Mouse (Mus musculus) adrenal gland, adult 18-20 months (tissue): Measurements from ENCODE around the gene Rpl36-ps4. TPM values are rescaled to one million over a fixed set of nuclear protein-coding genes. Genes with fewer than 3 reads are reported as not detected.
"Not testable (repeated sequence)": the region's sequence is repeated elsewhere in the genome, so short reads cannot be mapped to it uniquely, and the experiment has no call there.

Experiments used
- DNase-seq, 2 experiments: peaks; one replicate each; pipeline ENCODE4 v3.0.0; 2021 to 2022; ENCODE audit warnings: low spot score in 2 of 2
- total RNA-seq, 2 experiments: library from RNA; stranded (reverse); gene quantifications; 1 replicate in 1 of 2; 2 replicates in 1 of 2; pipeline ENCODE4 v1.2.3; 2021

The Rpl36-ps4 gene
- total RNA-seq, 2 experiments from 2014 or later: not detected

GRCm38 (mm10) chr17:87934736-87935135 lies 14.0 kb downstream of the Rpl36-ps4 start:
- DNase-seq: no peak

DNA sequence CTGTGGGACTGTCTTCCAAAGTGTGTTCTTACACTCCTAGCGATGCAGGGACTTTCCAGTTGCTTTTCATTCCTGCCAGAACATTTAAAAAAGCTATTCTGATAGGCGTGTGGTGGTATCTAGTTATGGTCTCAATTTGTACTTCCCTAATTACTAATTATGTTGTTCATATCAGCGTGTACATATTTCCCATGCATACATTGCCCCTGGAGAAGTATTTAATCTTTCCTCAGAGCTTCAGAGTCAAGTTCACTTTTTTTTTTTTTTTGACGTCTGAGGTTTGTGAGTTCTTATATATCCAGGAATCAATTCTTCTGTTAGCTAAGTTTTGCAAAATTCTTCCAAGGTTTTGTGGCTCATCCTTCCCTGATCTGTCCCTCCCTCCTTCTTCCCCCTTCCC lies 15.4 kb downstream of the Rpl36-ps4 start:
- DNase-seq: no peak

DNA sequence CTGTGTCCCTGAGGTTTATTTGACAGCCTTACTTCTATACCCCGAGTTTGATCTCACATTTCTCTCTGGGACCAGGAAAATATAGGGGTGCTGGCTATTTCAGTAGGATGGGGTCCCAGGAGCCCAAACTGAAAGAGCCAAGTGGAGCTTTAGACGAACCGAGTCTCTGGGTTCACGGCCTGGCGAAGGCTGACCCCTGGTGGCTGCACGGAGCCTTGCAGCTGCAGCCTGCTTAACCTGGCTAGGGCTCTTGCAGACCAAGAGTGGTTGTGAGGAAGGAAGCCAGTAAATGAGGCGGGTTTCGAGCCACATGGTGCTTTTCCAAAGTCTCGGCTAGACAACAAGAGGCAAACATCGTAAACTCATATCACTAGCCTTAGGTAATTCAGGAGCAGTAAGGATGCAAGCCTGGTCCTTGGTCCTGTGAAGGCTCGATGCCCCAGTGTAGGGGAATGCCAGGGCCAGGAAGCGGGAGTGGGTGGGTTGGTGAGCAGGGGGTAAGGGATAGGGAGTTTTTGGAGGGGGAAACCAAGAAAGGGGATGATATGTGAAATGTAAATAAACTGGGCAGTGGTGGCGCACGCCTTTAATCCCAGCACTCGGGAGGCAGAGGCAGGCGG lies 28.3 kb downstream of the Rpl36-ps4 start:
- peak; percentile 79 to 80 for DNase-seq

DNA sequence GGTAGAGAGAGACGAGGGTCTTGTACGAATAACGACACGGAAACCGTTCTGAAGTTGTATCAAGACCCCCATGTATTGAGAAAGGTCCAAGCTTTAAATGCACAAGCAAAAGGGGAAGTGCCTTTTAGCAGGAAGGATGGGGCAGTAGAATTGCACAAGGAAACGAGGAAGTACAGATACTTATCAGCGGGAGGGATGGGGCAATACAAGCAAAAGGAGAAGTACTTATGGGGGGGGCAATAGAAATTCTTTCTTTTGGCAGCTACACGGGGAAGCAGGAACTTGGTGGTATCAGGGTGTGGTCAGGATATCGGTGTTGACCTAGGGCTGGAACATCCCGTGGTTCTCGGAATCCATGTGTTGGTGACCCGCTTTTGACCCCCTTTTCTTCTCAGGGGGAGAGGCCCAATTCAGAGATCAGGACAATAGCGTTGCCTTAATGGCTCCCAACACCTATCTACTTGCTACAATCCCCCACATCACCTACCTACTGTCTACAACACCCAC lies 33.9 kb downstream of the Rpl36-ps4 start:
- not testable (repeated sequence) for DNase-seq

- no peak for DNase-seq
Observed at GRCm38 (mm10) chr17:87957096-87957840, 36.5 kb downstream of the Rpl36-ps4 start.

GRCm38 (mm10) chr17:87958283-87958682 lies 37.5 kb downstream of the Rpl36-ps4 start:
- DNase-seq: no peak

- not testable (repeated sequence) for DNase-seq
Observed at GRCm38 (mm10) chr17:87959406-87959805, 38.6 kb downstream of the Rpl36-ps4 start.

- DNase-seq: not testable (repeated sequence)
Observed at GRCm38 (mm10) chr17:87959931-87960330, 39.2 kb downstream of the Rpl36-ps4 start.

DNA sequence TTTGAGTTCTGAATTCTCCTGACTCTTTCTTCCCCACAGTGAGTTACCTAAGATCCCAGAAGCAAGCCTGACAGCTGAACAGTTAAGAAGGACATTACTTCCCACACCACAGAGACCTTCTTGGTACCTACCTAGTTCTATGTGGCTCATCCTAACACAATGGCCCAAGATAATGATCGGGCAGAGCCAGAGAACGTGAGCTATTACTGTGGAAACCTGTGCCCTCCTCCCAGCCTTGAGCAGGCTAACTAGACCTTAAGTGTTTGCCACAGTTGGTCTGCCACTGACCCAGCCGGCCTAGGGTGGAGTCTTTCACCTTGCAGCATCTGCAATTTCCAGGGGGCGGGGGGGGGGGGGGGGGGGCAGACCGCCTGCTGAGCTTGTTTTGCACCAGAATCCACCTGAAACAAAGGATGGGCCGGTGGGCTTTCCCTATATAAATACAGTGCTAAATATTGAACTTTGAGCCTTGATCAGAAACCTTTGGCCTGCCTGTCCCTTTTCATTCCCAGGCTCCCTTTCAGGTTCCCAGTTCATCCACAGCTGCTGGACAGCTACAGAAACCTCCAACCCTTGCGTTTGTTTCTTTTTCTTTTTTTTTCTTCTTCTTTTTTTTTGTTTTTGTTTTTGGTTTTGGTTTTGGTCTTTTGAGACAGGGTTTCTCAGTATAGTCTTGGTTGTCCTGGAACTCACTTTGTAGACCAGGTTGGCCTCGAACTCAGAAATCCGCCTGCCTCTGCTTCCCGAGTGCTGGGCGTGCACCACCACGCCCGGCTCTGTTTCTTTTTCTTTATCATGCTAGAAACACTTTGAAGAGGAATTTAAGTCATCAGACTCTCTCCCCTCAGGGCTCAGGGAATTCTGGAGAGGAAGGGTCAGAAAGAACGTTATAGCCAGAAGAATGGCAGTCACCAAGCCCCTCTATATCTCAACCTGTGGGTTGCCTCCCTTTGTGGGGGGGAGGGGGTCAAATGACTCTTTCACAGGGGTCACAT lies 42.6 kb downstream of the Rpl36-ps4 start:
- no peak for DNase-seq

- not testable (repeated sequence) for DNase-seq
Observed at GRCm38 (mm10) chr17:87968483-87968926, 47.7 kb downstream of the Rpl36-ps4 start.

Other genes starting within 250 kb of the Rpl36-ps4 start
- 10 to 100 TPM; 11.6 to 13.8 TPM for gene Msh2, start 248.6 kb upstream of the Rpl36-ps4 start, total RNA-seq
- under 1 TPM in 1 of 2 experiments, not detected in 1; 0.27 TPM for gene Kcnk12, start 123.0 kb upstream of the Rpl36-ps4 start, total RNA-seq
- 10 to 100 TPM; 12.6 to 14.0 TPM for gene Msh6, start 54.1 kb downstream of the Rpl36-ps4 start, total RNA-seq
- gene Fbxo11, start 144.3 kb downstream of the Rpl36-ps4 start, total RNA-seq: 10 to 100 TPM; 53.0 to 69.0 TPM